Mouse (Mus musculus) forebrain, embryonic 12.5 days (tissue): ENCODE results near the gene Sav1. TPM values are rescaled to one million over a fixed set of nuclear protein-coding genes. Genes with fewer than 3 reads are reported as not detected.

Experiments used
- ATAC-seq: fragments of 200-750 bp; cut with Nextera tagmentation; 2 replicates; pipeline ENCODE4 v1.8.0; 2017; ENCODE audit warnings: moderate TSS enrichment; ENCODE audit not compliant: low FRiP score
- H3K27ac ChIP-seq: fragments of 300-500 bp; sonication (generic); 2 replicates; pipeline ENCODE4 v1.5.1; 2016; ENCODE audit warnings: mild to moderate bottlenecking
- H3K27me3 ChIP-seq: fragments of 300-500 bp; sonication (generic); 2 replicates; pipeline ENCODE4 v1.6.1; 2016; ENCODE audit warnings: mild to moderate bottlenecking
- H3K36me3 ChIP-seq: fragments of 300-500 bp; sonication (generic); replicated peaks from 2 replicates; pipeline ENCODE4 v1.6.1; 2016; ENCODE audit warnings: mild to moderate bottlenecking
- H3K4me1 ChIP-seq: fragments of 300-500 bp; sonication (generic); 2 replicates; pipeline ENCODE4 v1.6.1; 2016
- H3K4me2 ChIP-seq: fragments of 300-500 bp; sonication (generic); 2 replicates; pipeline ENCODE4 v1.6.1; 2016; ENCODE audit warnings: mild to moderate bottlenecking, moderate library complexity
- H3K4me3 ChIP-seq: fragments of 300-500 bp; sonication (generic); replicated peaks from 2 replicates; pipeline ENCODE4 v1.5.1; 2016; ENCODE audit warnings: mild to moderate bottlenecking
- H3K9ac ChIP-seq: fragments of 300-500 bp; sonication (generic); 2 replicates; pipeline ENCODE4 v1.6.1; 2016; ENCODE audit warnings: mild to moderate bottlenecking
- H3K9me3 ChIP-seq: fragments of 300-500 bp; sonication (generic); 2 replicates; pipeline ENCODE4 v1.6.1; 2016
- WGBS: fragments of 180-500 bp; shearing (Covaris S2); methylation state at CpG from one replicate; pipeline ENCODE4 v1.1.7; 2016; 5-methylcytosine and 5-hydroxymethylcytosine counted together
- polyA plus RNA-seq: library from polyadenylated mRNA; unstranded; fragments of >200 nt; fragmentation: Nextera tagmentation; extraction: Ambion mirVana; gene quantifications from 2 replicates; pipeline ENCODE4 v1.2.1, GENCODE M21; 2016

Sav1 gene
- polyA plus RNA-seq, 1 experiment from 2014 or later = 8.0 TPM

GRCm38 (mm10) chr12:69985546-69985945 is 1.3 kb downstream of the Sav1 start:
- no peak overlapping the region for H3K27ac ChIP-seq
- H3K4me1 ChIP-seq = peaks cover 13% of the 10 kb centered on the region
- H3K36me3 ChIP-seq = peaks cover 32% of the 10 kb centered on the region
- H3K9me3 ChIP-seq = no peaks in the 10 kb centered on the region
- peak overlapping the region; percentile 75 for H3K4me2 ChIP-seq
- peak overlapping the region; percentile 95; the same call in 1 of the 2 replicates for H3K9ac ChIP-seq
- H3K4me3 ChIP-seq = peak overlapping the region; percentile 90
- WGBS = 43% methylated on average over 4 of the region's 4 CpGs
- 0 out of 2 replicates have a peak, but pooled peaks cover 2% of the 10 kb centered on the region for H3K27me3 ChIP-seq
- ATAC-seq = no peak

DNA sequence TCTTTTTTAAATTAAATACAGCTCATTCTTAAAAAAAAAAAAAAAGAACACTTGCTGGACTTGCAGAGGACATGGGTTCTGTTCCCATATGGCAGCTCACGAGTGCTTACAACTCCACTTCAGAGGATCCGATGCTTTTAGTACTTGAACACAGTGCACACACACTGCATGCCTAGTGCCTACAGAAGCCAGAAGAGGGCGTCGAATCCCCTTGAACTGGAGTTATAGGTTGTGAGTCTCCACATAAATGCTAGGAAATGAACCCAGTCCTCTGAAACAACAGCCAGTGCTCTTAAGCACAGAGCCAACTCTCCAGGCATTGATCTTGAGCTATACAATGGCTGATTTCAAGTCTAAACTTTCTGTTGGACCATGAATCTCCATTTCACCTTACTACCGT is 3.9 kb downstream of the Sav1 start:
- Histone ChIP-seq H3K4me1 (peaks cover 13% of the 10 kb centered on the region), H3K9ac (no peak overlapping the region), H3K9me3 (no peaks in the 10 kb centered on the region), H3K4me3 (no peak overlapping the region), H3K27me3 (no peaks in the 10 kb centered on the region), H3K27ac (no peak overlapping the region), H3K4me2 (no peak overlapping the region), H3K36me3 (peaks cover 44% of the 10 kb centered on the region)
- ATAC-seq = no peak
- WGBS = 67% methylated on average over 5 of the region's 5 CpGs

GRCm38 (mm10) chr12:69977376-69977998 is 9.3 kb downstream of the Sav1 start:
- Histone ChIP-seq H3K4me1 (peaks cover 7% of the 10 kb centered on the region), H3K9ac (no peak overlapping the region), H3K27ac (no peak overlapping the region), H3K36me3 (peaks cover 35% of the 10 kb centered on the region), H3K4me2 (no peak overlapping the region), H3K27me3 (no peaks in the 10 kb centered on the region), H3K4me3 (no peak overlapping the region), H3K9me3 (no peaks in the 10 kb centered on the region)
- ATAC-seq = no peak
- 83% methylated on average over 9 of the region's 9 CpGs for WGBS

GRCm38 (mm10) chr12:69976688-69977087 is 10.1 kb downstream of the Sav1 start:
- no peaks in the 10 kb centered on the region for H3K9me3 ChIP-seq
- H3K36me3 ChIP-seq = peaks cover 35% of the 10 kb centered on the region
- ATAC-seq = no peak
- no peak overlapping the region for H3K4me3 ChIP-seq
- 90% methylated on average over 6 of the region's 6 CpGs for WGBS
- H3K27me3 ChIP-seq = no peaks in the 10 kb centered on the region
- H3K4me1 ChIP-seq = peaks cover 7% of the 10 kb centered on the region
- no peak overlapping the region for H3K9ac ChIP-seq
- H3K4me2 ChIP-seq = no peak overlapping the region
- H3K27ac ChIP-seq = no peak overlapping the region

GRCm38 (mm10) chr12:69973666-69974065 is 13.1 kb downstream of the Sav1 start:
- Histone ChIP-seq H3K9me3 (no peaks in the 10 kb centered on the region), H3K4me1 (peaks cover 7% of the 10 kb centered on the region), H3K9ac (no peak overlapping the region), H3K36me3 (peaks cover 44% of the 10 kb centered on the region), H3K4me3 (no peak overlapping the region), H3K4me2 (no peak overlapping the region), H3K27ac (no peak overlapping the region), H3K27me3 (no peaks in the 10 kb centered on the region)
- ATAC-seq = no peak

DNA sequence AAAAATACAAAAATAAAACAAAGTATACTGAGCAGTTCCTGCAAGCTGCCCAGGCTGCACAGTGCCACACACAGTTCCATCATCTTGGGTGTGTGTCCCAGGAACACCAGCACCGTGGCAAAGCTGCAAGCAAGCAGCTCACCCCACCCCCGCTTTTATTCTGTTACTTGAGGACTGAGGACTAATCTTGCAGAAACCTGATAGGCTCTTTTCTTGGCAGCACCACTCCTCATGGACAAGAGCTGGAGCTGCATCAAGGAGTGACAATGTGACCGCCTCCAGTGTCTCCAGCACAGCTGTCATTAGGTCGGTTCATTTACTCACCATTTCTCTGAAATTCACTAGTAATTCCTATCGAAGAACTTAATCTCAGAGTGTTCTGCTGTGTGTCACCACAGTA is 18.6 kb downstream of the Sav1 start:
- no peaks in the 10 kb centered on the region for H3K4me1 ChIP-seq
- H3K9ac ChIP-seq = no peak overlapping the region
- H3K27ac ChIP-seq = no peak overlapping the region
- no peak overlapping the region for H3K4me3 ChIP-seq
- 68% methylated on average over 5 of the region's 5 CpGs for WGBS
- H3K27me3 ChIP-seq = no peaks in the 10 kb centered on the region
- H3K36me3 ChIP-seq = peaks cover 72% of the 10 kb centered on the region
- H3K9me3 ChIP-seq = no peaks in the 10 kb centered on the region
- no peak for ATAC-seq
- H3K4me2 ChIP-seq = no peak overlapping the region

DNA sequence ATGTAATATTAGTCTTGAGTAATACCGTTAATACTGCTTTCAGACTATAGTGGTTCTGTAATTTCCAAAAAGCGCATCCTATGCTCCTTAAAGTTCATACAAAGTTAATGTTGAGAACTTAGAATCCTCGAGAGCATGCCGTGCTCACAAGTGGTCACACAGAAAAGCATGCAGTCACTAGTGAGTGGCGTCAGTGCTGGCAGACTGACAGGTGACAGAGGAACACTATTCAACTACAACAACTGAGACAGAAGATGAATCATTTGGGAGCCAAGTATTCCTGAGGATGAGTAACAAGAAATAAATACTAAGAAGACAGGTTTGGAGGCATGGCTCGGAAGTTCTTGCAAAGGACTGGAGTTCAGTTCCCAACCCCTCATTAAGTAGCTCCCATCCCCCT is 19.7 kb downstream of the Sav1 start:
- no peak overlapping the region for H3K4me2 ChIP-seq
- no peaks in the 10 kb centered on the region for H3K27me3 ChIP-seq
- no peak overlapping the region for H3K4me3 ChIP-seq
- no peaks in the 10 kb centered on the region for H3K9me3 ChIP-seq
- peaks cover 79% of the 10 kb centered on the region for H3K36me3 ChIP-seq
- H3K27ac ChIP-seq = no peak overlapping the region
- no peak overlapping the region for H3K9ac ChIP-seq
- WGBS = 90% methylated on average over 6 of the region's 6 CpGs
- no peaks in the 10 kb centered on the region for H3K4me1 ChIP-seq
- no peak for ATAC-seq

GRCm38 (mm10) chr12:69966071-69966470 is 20.7 kb downstream of the Sav1 start:
- Histone ChIP-seq H3K27ac (no peak overlapping the region), H3K4me3 (no peak overlapping the region)
- no peak for ATAC-seq

GRCm38 (mm10) chr12:69965644-69966043 is 21.2 kb downstream of the Sav1 start:
- Histone ChIP-seq H3K4me3 (no peak overlapping the region), H3K9me3 (no peaks in the 10 kb centered on the region), H3K9ac (no peak overlapping the region), H3K4me1 (no peaks in the 10 kb centered on the region), H3K36me3 (peaks cover 77% of the 10 kb centered on the region), H3K27me3 (no peaks in the 10 kb centered on the region), H3K4me2 (no peak overlapping the region), H3K27ac (no peak overlapping the region)
- ATAC-seq = no peak
- WGBS = 85% methylated on average over 3 of the region's 3 CpGs

More at GRCm38 (mm10) chr12:69966071-69966470, 20.7 kb downstream of the Sav1 start:
- Histone ChIP-seq H3K9ac (no peak overlapping the region), H3K4me2 (no peak overlapping the region), H3K36me3 (peaks cover 78% of the 10 kb centered on the region), H3K4me1 (no peaks in the 10 kb centered on the region), H3K27me3 (no peaks in the 10 kb centered on the region), H3K9me3 (no peaks in the 10 kb centered on the region)
- WGBS = 93% methylated on average over 5 of the region's 5 CpGs

DNA sequence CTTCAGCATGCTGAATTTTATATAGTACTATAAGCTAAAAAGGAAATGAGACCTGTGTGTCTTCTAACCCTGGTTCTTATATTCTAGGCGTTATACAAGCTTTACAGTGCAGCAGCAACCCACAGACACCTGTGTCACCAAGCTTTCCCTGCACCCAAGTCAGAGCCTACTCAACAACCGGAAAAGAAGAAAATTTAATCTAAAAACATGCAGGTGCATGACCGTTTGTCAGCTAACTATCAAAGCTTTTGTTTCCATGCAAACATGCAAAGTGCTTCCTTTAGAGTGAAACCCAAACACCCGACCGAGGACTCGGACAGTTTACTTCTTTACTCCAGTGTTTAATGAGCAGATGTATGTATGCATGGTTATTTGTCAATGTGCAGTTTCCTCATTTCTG is 23.7 kb downstream of the Sav1 start:
- no peak for ATAC-seq
- Histone ChIP-seq H3K9me3 (no peaks in the 10 kb centered on the region), H3K4me3 (no peak overlapping the region), H3K36me3 (peaks cover 72% of the 10 kb centered on the region), H3K27me3 (no peaks in the 10 kb centered on the region), H3K27ac (no peak overlapping the region), H3K4me2 (no peak overlapping the region), H3K4me1 (no peaks in the 10 kb centered on the region), H3K9ac (no peak overlapping the region)
- WGBS = 85% methylated on average over 6 of the region's 6 CpGs

DNA sequence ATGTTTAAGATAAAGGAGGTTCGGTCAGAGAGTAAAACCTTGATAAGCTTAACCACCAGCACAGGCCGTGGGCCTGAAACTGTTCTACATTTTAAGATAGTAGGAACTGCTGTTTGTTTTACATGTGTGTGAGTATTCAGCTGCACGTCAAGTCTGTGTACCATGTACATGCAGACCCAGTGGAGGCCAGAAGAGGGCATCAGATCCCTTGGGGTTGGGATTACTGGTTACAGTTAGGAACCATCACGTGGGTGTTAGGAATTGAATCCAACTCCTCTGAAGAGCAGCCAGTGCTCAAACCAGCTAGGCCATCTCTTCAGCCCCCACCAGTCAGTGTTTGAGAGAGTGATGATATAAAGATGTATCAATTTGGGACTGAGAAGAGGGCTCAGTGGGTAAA is 24.3 kb downstream of the Sav1 start:
- Histone ChIP-seq H3K27me3 (no peaks in the 10 kb centered on the region), H3K36me3 (peaks cover 71% of the 10 kb centered on the region), H3K4me3 (no peak overlapping the region), H3K9me3 (no peaks in the 10 kb centered on the region), H3K27ac (no peak overlapping the region), H3K4me1 (no peaks in the 10 kb centered on the region), H3K4me2 (no peak overlapping the region), H3K9ac (no peak overlapping the region)
- no peak for ATAC-seq
- WGBS = 67% methylated on average over 4 of the region's 4 CpGs

DNA sequence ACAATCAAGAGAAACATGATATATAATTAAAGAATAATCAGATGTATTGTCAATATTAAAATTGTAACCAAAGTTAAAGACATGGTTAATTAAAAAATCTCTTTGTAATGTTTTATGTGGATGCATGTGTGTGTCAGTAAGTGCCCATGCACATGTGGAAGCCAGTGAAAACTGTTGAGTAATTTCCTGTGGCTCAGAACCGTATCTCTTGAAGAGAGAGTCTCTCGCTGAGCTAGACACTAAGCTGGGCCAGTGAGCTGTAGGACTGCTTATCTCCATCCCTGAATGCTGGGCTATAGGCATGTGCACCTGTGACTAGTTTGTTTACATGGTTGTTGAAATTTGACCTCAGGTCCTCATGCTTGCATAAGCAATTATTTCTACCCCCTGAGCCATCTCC is 29.4 kb downstream of the Sav1 start:
- Histone ChIP-seq H3K9ac (no peak overlapping the region), H3K27me3 (no peaks in the 10 kb centered on the region), H3K9me3 (no peaks in the 10 kb centered on the region), H3K4me1 (no peaks in the 10 kb centered on the region), H3K36me3 (peaks cover 49% of the 10 kb centered on the region), H3K27ac (no peak overlapping the region), H3K4me3 (no peak overlapping the region), H3K4me2 (no peak overlapping the region)
- ATAC-seq = no peak
- 90% methylated on average over 2 of the region's 2 CpGs for WGBS

- no peak for ATAC-seq
- Histone ChIP-seq H3K9ac (no peak overlapping the region), H3K27ac (no peak overlapping the region), H3K4me1 (no peaks in the 10 kb centered on the region), H3K4me3 (no peak overlapping the region), H3K36me3 (peaks cover 7% of the 10 kb centered on the region), H3K4me2 (no peak overlapping the region), H3K9me3 (no peaks in the 10 kb centered on the region), H3K27me3 (no peaks in the 10 kb centered on the region)
- WGBS = 77% methylated on average over 3 of the region's 3 CpGs
These were observed 39.3 kb downstream of the Sav1 start for GRCm38 (mm10) chr12:69947502-69947901.
